9 mouse cellular contexts compared by ENCODE assay signal in genomic region chr19:43384978-43385431, GRCm38 (mm10). TPM values are rescaled to one million over a fixed set of nuclear protein-coding genes. Genes with fewer than 3 reads are reported as not detected.
DNase-seq lines count a peak whose midpoint lies in the region; ATAC-seq and TF ChIP-seq lines count a peak whose summit lies in the region.
"Had no signal": no experiment of that assay in that cellular context is flagged by ENCODE, and none has a peak within 500 bp of the region (broad histone marks: within the 10 kb centered on the region; RNA-seq: fewer than 3 reads in every experiment).

No protein-coding gene starts in this region.

- peak; percentile 3 for DNase-seq in adrenal gland, adult 8-10 months
- no peak for DNase-seq in adrenal gland, postnatal 4 days (ENCODE audit: low spot score in 2 of 2)
- DNase-seq in brain, embryonic 14.5 days (ENCODE audit: low read depth), result peak; percentile 44
- no peak for DNase-seq in spleen, postnatal 36 days (ENCODE audit: low spot score in 2 of 2)
- DNase-seq in layer of hippocampus, adult 2 months (ENCODE audit: low spot score in 2 of 2), result no peak

- H3K9me3 ChIP-seq in heart, embryonic 14.5 days (ENCODE audit: control insufficient read depth, low read length), result no peaks in the 10 kb centered on the region
- H3K9me3 ChIP-seq in limb, embryonic 12.5 days, result no peaks in the 10 kb centered on the region
- H3K9me3 ChIP-seq in stomach, embryonic 15.5 days, result no peaks in the 10 kb centered on the region
- H3K9me3 ChIP-seq: megakaryocyte, embryonic 14.5 days had no signal

- H3K27me3 ChIP-seq in heart, embryonic 14.5 days (ENCODE audit: control insufficient read depth, insufficient read depth, low read length), result peaks cover 70% of the 10 kb centered on the region
- peaks cover 49% of the 10 kb centered on the region for H3K27me3 ChIP-seq in limb, embryonic 12.5 days
- peaks cover 51% of the 10 kb centered on the region for H3K27me3 ChIP-seq in stomach, embryonic 15.5 days (replicated peaks)

- peak overlapping the region; percentile 35 to 39 for H3K4me3 ChIP-seq in heart, embryonic 14.5 days (ENCODE audit: control insufficient read depth in 1 of 2, insufficient read depth in 1 of 2, low read depth in 1 of 2, low read length in 2 of 2)
- peak overlapping the region; percentile 50 for H3K4me3 ChIP-seq in limb, embryonic 12.5 days (replicated peaks)
- peak overlapping the region; percentile 41 for H3K4me3 ChIP-seq in stomach, embryonic 15.5 days (replicated peaks)
- no peak overlapping the region for H3K4me3 ChIP-seq in layer of hippocampus, adult 2 months
- H3K4me3 ChIP-seq: megakaryocyte, embryonic 14.5 days had no signal

- 1% methylated on average over 25 of the region's 25 CpGs for WGBS in heart, embryonic 14.5 days
- WGBS in limb, embryonic 12.5 days, result 0% methylated on average over 25 of the region's 25 CpGs
- 2% methylated on average over 25 of the region's 25 CpGs for WGBS in stomach, embryonic 15.5 days

- no peak for ATAC-seq in heart, embryonic 14.5 days (ENCODE audit: insufficient number of reproducible peaks, insufficient read depth, low FRiP score, low read depth)
- no peak for ATAC-seq in limb, embryonic 12.5 days (ENCODE audit: insufficient number of reproducible peaks, insufficient read depth, low FRiP score, low TSS enrichment, low read depth)
- ATAC-seq in stomach, embryonic 15.5 days (ENCODE audit: insufficient read depth, low FRiP score, low read depth), result no peak

- no peak for TF ChIP-seq CTCF in brain, embryonic 14.5 days (IDR thresholded peaks at IDR 0.05; ENCODE audit: borderline replicate concordance, extremely low read depth, insufficient read depth, insufficient read length)
- no peak for TF ChIP-seq CTCF in layer of hippocampus, adult 2 months (conservative IDR thresholded peaks at IDR 0.05)

- no peak overlapping the region for H3K27ac ChIP-seq in heart, embryonic 14.5 days (replicated peaks in 1 of 2; ENCODE audit: control insufficient read depth in 1 of 2, insufficient read depth in 1 of 2, low read depth in 2 of 2, low read length in 2 of 2)
- H3K27ac ChIP-seq in limb, embryonic 12.5 days, result peak overlapping the region; percentile 86
- H3K27ac ChIP-seq in stomach, embryonic 15.5 days, result peak overlapping the region; percentile 26
- H3K27ac ChIP-seq in layer of hippocampus, adult 2 months, result no peak overlapping the region

- peaks cover 9 to 23% of the 10 kb centered on the region in 2 experiments; a peak in 3 of 4 replicates for H3K4me1 ChIP-seq in heart, embryonic 14.5 days (ENCODE audit: control insufficient read depth in 2 of 2, insufficient read depth in 2 of 2, low read length in 2 of 2)
- peaks cover 30% of the 10 kb centered on the region for H3K4me1 ChIP-seq in limb, embryonic 12.5 days (replicated peaks)
- no peaks in the 10 kb centered on the region for H3K4me1 ChIP-seq in stomach, embryonic 15.5 days

- H3K4me2 ChIP-seq in heart, embryonic 14.5 days (ENCODE audit: low read length), result peak overlapping the region; percentile 68
- H3K4me2 ChIP-seq in limb, embryonic 12.5 days, result peak overlapping the region; percentile 78
- peak overlapping the region; percentile 56 for H3K4me2 ChIP-seq in stomach, embryonic 15.5 days

- H3K9ac ChIP-seq in heart, embryonic 14.5 days (ENCODE audit: low read length), result peak overlapping the region; percentile 17; the same call in 1 of the 2 replicates
- H3K9ac ChIP-seq in limb, embryonic 12.5 days (replicated peaks), result peak overlapping the region; percentile 61
- H3K9ac ChIP-seq in stomach, embryonic 15.5 days, result no peak overlapping the region

- no peak for TF ChIP-seq POLR2A in brain, embryonic 14.5 days (IDR thresholded peaks at IDR 0.05; ENCODE audit: borderline replicate concordance, extremely low read depth, insufficient read depth, insufficient read length, poor library complexity, severe bottlenecking)

- no peaks in the 10 kb centered on the region for H3K36me3 ChIP-seq in heart, embryonic 14.5 days (ENCODE audit: control insufficient read depth, insufficient read depth, low read length)
- H3K36me3 ChIP-seq in limb, embryonic 12.5 days, result no peaks in the 10 kb centered on the region
- H3K36me3 ChIP-seq in stomach, embryonic 15.5 days, result no peaks in the 10 kb centered on the region

RNA-seq across cellular contexts. Expression of gene Hpse2, which starts 3.1 kb away (rescaled TPM):
- total RNA-seq in adrenal gland, adult 8-10 months (2022), result not detected
- total RNA-seq in adrenal gland, postnatal 4 days (2021), result under 1 TPM in 1 of 2 experiments, not detected in 1; 0.11 TPM
- 0.08 and 0.18 TPM in 2 replicates for polyA plus RNA-seq in brain, embryonic 14.5 days (2012; rRNA removed)
- 1.1 TPM in 2 replicates for polyA plus RNA-seq in heart, embryonic 14.5 days (2014; fragmentation: Nextera tagmentation; extraction: Ambion mirVana)
- polyA plus RNA-seq in limb, embryonic 12.5 days (2016; fragmentation: Nextera tagmentation; extraction: Ambion mirVana), result 10.1 and 10.4 TPM in 2 replicates
- polyA plus RNA-seq in stomach, embryonic 15.5 days (2015; fragmentation: Nextera tagmentation; extraction: Ambion mirVana), result 6.5 and 7.0 TPM in 2 replicates
- total RNA-seq in layer of hippocampus, adult 2 months (2021), result under 1 TPM; 0.15 to 0.33 TPM

RNA-seq across cellular contexts. Expression of gene Cnnm1, which starts 55.2 kb away (rescaled TPM):
- under 1 TPM; 0.45 to 0.65 (median 0.60) TPM for total RNA-seq in adrenal gland, adult 8-10 months (2022)
- total RNA-seq in adrenal gland, postnatal 4 days (2021), result 1 to 10 TPM; 1.2 to 1.5 TPM
- 3.7 and 5.8 TPM in 2 replicates for polyA plus RNA-seq in brain, embryonic 14.5 days (2012; rRNA removed)
- polyA plus RNA-seq in heart, embryonic 14.5 days (2014; fragmentation: Nextera tagmentation; extraction: Ambion mirVana), result 0.08 and 0.32 TPM in 2 replicates
- 0.36 and 0.43 TPM in 2 replicates for polyA plus RNA-seq in limb, embryonic 12.5 days (2016; fragmentation: Nextera tagmentation; extraction: Ambion mirVana)
- polyA plus RNA-seq in stomach, embryonic 15.5 days (2015; fragmentation: Nextera tagmentation; extraction: Ambion mirVana), result 0.30 and 0.72 TPM in 2 replicates
- total RNA-seq in layer of hippocampus, adult 2 months (2021), result 100 to 1,000 TPM; 113 to 115 TPM

Comparison
In these comparisons a context has a peak if more than half of its experiments do, and no peak if none do; other contexts are left out.
1. DNase-seq: peak in adrenal gland, adult 8-10 months (single experiment) and brain, embryonic 14.5 days (single experiment); none in adrenal gland, postnatal 4 days (0 of 2), spleen, postnatal 36 days (0 of 2) and layer of hippocampus, adult 2 months (0 of 2).
2. H3K27ac ChIP-seq: peak in limb, embryonic 12.5 days (single experiment) and stomach, embryonic 15.5 days (single experiment); none in heart, embryonic 14.5 days (0 of 2) and layer of hippocampus, adult 2 months (single experiment).
3. Peak in every context shown above with its lines, with median percentiles within 50 percentile points of each other: H3K4me2 ChIP-seq.